Mouse (Mus musculus) forelimb bud, embryonic 11.5 days (tissue): ENCODE data around the gene Crat.

Experiments used
- DNase-seq: peaks from one replicate; pipeline ENCODE4 v3.0.0-alpha.2; 2012; ENCODE audit warnings: low read depth, low spot score

Gene Crat

GRCm38 (mm10) chr2:30407221-30407620 lies 8.4 kb downstream of the Crat start:
- no peak for DNase-seq

DNA sequence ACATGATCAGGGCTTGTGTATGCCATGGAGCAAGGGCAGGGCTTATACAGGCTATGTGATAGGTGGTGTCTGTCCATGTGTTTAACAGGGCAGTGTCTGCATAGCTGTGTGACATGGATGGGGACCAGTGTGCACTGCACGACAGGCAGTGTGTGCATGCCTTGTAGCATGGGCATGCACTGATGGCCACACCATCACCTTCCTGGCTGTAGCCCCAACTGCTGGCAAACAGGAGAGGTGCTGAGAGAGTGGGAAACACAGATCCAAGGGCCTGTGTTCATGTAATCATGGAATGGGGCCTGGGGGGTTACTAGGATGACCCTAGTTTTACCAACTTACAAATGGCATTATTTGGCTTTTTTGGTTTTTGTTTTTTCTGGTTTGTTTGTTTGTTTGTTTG lies 11.7 kb downstream of the Crat start:
- no peak for DNase-seq

DNA sequence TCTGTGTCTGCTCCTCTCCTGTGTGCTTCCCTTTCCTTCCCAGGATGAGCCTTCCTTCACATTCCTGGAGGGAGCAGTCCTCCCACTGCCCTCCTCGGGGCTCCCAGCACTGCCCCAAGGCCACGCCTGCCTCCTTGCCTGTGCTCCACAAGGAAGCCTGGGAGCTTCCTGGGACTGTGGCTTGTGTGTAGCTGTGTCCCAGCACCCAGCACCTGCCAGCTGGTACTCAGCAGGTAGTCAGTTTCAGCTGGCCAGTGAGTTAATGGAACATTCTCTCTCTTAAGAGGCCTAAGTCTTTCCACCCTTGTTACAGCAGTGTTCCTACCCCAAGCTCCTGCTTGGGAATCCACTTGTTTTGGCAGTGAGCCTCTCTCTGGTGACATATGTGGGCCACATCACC lies 12.8 kb downstream of the Crat start:
- no peak for DNase-seq

GRCm38 (mm10) chr2:30402351-30402826 lies 13.2 kb downstream of the Crat start:
- DNase-seq, result no peak

DNA sequence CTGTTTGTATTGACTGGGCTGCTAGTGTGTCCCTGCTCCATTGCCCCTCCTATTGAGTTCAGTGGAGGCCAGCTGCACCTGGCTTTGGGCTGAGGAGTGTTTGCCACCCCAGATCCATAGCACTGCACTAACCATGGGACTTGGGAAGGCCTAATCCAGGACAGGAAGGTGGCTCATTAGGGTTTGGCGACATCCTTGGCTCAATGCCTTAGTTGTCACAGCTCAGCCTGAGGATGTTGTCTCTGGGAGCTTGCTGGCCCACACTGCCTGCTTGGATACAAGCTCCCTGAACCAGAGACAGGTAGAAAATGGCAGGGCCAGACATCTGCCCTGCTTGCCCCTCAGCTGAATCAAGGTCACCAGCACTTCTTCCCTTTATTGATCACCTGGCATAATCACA lies 14.0 kb downstream of the Crat start:
- DNase-seq, result no peak

DNA sequence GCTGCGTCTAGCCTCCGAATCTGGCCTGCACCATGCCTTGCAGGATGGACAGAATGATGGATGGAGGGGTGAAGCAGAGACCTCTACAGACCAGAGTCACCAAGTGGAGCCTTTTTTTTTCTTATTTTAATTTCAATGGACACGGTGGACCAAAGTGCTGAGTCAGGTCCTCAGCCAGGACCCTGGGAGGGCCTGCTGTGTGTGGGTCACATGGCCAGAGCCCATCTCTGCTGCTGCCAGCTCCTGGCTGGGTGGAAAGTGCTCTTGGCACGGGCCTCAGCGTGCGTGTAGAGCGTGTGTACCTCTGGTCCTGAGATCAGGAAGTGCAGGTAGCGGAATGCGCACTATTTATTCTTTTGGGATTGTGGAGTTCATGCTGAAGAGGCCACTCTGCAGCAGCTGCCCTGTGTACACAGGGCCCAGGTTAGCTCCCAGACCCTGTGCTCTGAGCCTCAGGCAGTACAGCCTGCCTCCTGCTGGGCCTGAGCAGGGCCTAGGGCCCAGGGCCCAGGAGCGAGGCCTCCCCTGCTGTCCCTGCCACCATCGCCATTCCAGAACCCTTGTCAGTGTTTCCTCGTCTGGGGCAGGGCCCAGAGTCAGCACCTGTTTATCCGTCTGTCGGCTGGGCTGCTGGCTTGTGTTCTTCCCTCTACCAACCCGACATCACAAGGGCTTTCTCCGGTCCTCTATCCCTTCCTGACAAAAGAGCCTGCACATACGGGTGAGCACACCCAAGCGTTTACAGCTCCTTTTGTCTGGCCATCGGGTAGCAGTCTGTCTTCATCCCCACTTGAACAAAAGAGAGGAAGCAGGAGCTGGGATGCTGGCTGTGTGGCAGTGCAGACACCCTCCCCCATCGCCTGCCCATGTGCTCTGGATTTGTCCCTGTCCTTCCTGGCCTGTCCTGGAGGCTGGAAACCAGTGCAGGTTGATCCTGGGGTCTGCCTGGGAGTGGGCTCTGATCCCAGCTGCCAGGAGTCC lies 16.1 kb downstream of the Crat start:
- DNase-seq, result no peak

DNA sequence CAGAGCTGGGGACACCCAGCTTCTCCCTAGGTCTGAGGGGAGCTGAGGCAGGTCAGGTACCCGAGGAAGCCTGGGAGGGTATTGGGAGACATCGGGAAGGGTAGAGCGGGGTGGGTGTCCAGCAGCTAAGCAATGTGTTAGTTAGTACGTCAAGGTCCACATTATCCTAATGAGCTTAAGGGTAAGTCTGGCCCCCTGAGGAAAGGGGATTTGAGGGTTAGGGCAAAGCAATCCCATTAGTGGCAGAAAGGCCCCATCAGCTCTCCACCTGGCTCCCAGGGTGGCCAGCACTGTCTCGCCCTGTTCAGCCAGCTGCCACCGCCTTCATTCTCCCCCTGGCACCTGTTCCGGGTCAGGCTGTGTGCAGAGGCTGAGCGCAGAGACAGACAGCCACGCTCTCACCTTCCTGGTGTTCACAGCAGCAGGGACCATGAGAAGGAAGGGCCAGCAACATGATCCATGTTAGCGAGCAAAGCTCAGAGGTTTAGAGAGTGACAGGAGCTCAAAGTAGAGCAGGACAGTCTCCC lies 17.6 kb downstream of the Crat start:
- DNase-seq, result no peak

- no peak for DNase-seq
Observed at GRCm38 (mm10) chr2:30396246-30396645, 19.4 kb downstream of the Crat start.

DNA sequence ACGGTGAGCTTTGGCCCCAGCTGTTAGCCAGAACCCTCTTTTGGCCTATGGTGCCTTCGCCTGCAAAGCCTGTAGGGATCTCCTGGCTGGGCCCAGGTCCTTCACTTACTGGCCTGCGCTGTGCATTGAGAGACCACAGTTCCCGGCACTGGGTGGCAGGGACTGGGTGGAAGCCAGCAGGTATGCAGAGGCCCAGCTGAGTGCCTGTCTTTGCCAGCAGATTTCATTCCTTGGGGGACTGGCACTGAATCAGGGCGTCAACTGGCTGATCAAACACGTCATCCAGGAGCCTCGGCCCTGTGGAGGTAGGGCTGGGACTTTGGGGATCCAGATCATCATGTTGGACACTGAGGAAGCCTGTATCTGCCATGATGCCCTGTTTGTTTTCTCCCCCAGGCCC lies 19.9 kb downstream of the Crat start:
- no peak for DNase-seq

GRCm38 (mm10) chr2:30393370-30393656 lies 22.3 kb downstream of the Crat start:
- DNase-seq, result no peak

- DNase-seq, result peak; percentile 88
Observed at GRCm38 (mm10) chr2:30392577-30393369, 22.8 kb downstream of the Crat start.

GRCm38 (mm10) chr2:30392114-30392576 lies 23.5 kb downstream of the Crat start, which contains the start of gene Dolpp1:
Gene Dolpp1 (plus strand): TSS chr2:30392254.
- peak; percentile 99 for DNase-seq

GRCm38 (mm10) chr2:30389000-30389399 lies 26.6 kb downstream of the Crat start:
- DNase-seq, result no peak

DNA sequence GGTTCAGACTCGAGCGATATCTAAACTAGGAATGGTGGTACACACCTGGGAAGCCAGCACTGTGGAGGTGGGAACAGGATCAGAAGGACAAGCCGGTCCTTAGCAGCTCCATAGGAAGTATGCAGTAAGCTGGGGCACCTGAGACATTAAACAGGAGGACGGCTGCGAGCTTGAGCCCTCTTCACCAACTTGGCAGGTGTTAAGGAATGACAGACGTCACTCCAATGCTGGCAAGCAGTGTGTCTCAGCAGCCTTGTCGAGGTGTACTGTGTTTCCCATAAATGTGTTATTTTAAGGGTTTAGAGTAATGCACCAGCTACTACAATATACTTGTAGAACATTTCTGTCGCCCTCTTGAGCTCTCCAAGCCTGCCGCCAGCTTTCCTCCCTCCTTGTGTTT lies 28.7 kb downstream of the Crat start:
- DNase-seq, result no peak

- no peak for DNase-seq
Observed at GRCm38 (mm10) chr2:30385591-30385990, 30.0 kb downstream of the Crat start.

DNA sequence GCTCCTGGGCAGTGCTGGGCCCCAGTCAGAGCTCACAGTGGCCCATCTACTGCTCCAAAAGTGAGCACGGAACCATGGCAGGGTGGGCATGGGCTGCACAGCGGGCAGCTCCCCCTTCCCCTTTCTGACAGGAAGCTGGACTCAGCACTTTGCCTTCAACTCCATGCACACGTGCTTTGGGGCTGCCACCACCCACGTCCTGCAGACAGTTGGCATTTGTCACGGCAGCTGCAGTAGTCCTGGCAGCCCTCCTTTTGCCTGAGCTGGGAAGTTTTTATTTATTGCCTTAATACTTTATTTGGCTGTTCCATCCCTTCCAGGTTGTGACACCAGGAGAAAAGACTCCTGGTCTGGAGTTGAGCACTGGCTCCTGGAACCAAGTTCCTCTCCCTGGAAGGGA lies 30.8 kb downstream of the Crat start:
- DNase-seq, result no peak

DNA sequence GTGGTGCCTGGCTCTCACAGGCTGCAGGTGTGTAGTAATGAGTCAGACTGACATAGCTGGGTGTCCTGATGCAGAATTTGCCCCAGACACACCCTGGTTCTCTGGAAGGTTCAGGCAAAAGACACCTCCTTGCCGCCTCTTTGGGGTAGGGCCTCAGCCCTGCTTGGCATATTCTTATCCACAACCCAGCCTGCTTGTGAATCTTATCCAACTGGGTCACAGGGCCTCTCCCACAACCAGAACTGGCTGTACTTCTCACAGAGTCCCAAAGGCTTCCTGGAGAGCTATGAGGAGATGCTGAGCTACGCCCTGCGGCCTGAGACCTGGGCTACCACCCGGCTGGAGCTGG lies 34.3 kb downstream of the Crat start:
- DNase-seq, result no peak

DNA sequence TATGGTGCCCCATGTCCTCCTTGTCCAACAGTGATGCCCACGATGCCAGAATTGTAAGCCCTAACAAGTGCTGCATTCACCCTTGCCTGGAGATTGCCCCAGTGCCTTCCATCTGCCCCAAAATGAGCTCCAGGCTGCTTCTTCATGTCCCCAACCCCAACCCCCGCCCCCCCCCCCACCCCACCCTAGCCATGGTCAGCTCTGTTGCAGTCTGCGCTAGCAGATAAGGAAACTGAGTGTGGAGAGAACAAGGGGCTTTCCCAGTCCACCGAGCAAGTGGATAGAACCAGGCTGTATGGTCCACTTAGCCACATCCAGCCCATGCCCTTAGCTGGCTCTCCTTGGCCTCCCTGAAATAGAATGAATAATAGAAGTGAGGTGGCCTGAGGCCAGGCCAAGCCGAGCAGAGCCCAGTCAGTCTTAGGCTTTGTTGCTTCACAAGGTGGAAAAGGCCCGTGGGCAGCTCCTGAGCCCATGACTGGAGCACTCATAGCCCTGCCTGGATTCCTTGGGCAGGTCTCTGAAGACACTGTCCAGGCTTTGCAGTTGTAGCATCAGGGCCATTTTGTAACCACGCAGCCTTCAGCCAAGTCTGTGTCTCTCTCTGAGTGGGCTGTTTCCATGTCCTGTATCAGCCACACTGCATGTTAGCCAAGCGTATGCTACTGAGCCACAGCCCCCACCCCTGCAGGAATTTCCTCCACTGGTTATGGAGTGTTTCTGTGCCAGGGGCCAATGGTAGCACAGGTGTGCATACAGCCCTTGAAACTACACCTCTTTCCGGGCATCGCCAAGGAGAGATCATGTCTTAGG lies 34.8 kb downstream of the Crat start:
- no peak for DNase-seq

GRCm38 (mm10) chr2:30379307-30379706 lies 36.3 kb downstream of the Crat start:
- no peak for DNase-seq

- no peak for DNase-seq
Observed at GRCm38 (mm10) chr2:30377721-30378120, 37.9 kb downstream of the Crat start.

DNA sequence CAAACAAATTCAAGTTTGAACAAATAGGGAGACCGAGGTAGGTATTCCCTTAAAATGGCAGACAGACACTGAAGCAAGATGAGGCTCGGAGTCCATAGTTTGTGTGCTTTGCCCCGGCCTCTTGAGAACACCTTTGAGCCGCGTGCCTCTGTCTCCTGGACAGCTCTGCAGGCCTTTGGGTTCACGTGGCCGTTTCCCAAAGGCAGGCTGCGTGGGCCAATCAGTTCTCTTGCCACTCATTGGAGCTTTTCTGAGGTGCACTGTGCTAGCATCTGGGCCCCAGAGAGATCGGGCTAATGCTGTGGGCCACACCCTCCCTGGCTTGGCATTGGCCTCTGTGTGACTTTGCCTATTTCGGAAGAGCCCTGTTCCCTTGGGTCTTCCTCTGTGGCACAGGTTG lies 39.7 kb downstream of the Crat start:
- DNase-seq, result no peak

GRCm38 (mm10) chr2:30372726-30373125 lies 42.9 kb downstream of the Crat start:
- DNase-seq, result no peak
